Mouse (Mus musculus) hindbrain, embryonic 14.5 days (tissue): ENCODE data around the gene Gemin8. TPM values are rescaled to one million over a fixed set of nuclear protein-coding genes. Genes with fewer than 3 reads are reported as not detected.

Source experiments
- ATAC-seq: fragments of 200-750 bp; cut with Nextera tagmentation; 2 replicates; pipeline ENCODE4 v1.8.0; 2017; ENCODE audit warnings: moderate number of reproducible peaks, mild to moderate bottlenecking, moderate TSS enrichment, moderate library complexity; ENCODE audit not compliant: low FRiP score
- DNase-seq: peaks from one replicate; pipeline ENCODE4 v3.0.0-alpha.2; 2015; ENCODE audit warnings: low spot score
- H3K27ac ChIP-seq: fragments of 300-500 bp; sonication (generic); 2 replicates; pipeline ENCODE4 v1.5.1; 2014; ENCODE audit warnings: mild to moderate bottlenecking, moderate library complexity
- H3K27me3 ChIP-seq: fragments of 300-500 bp; sonication (generic); 2 replicates; pipeline ENCODE4 v1.6.1; 2014; ENCODE audit warnings: mild to moderate bottlenecking, low read length, mixed read lengths; ENCODE audit not compliant: control insufficient read depth, insufficient read depth
- H3K36me3 ChIP-seq: fragments of 300-500 bp; sonication (generic); replicated peaks from 2 replicates; pipeline ENCODE4 v1.6.1; 2014; ENCODE audit not compliant: control insufficient read depth, insufficient read depth
- H3K4me1 ChIP-seq: fragments of 300-500 bp; sonication (generic); replicated peaks from 2 replicates; pipeline ENCODE4 v1.6.1; 2014; ENCODE audit warnings: antibody characterized with exemption, low read length, mixed read lengths; ENCODE audit not compliant: control insufficient read depth, insufficient read depth
- H3K4me2 ChIP-seq: fragments of 300-500 bp; sonication (generic); replicated peaks from 2 replicates; pipeline ENCODE4 v1.6.1; 2014; ENCODE audit warnings: mild to moderate bottlenecking, moderate library complexity
- H3K4me3 ChIP-seq: fragments of 300-500 bp; sonication (generic); replicated peaks from 2 replicates; pipeline ENCODE4 v1.5.1; 2014; ENCODE audit warnings: mild to moderate bottlenecking, low read length
- H3K9ac ChIP-seq: fragments of 300-500 bp; sonication (generic); 2 replicates; pipeline ENCODE4 v1.6.1; 2014
- H3K9me3 ChIP-seq: fragments of 300-500 bp; sonication (generic); 2 replicates; pipeline ENCODE4 v1.6.1; 2016; ENCODE audit warnings: low read length; ENCODE audit not compliant: control insufficient read depth
- WGBS: fragments of 180-500 bp; shearing (Covaris S2); extraction: QIAGEN DNeasy Blood & Tissue Kit; methylation state at CpG from one replicate; pipeline ENCODE4 v1.1.7; 2014; 5-methylcytosine and 5-hydroxymethylcytosine counted together
- polyA plus RNA-seq: library from polyadenylated mRNA; unstranded; fragments of >200 nt; fragmentation: Nextera tagmentation; extraction: Ambion mirVana; gene quantifications from 2 replicates; pipeline ENCODE4 v1.2.1, GENCODE M21; 2014

The Gemin8 gene
- polyA plus RNA-seq, 1 experiment from 2014 or later: 10.5 TPM

- H3K27me3 ChIP-seq: peaks cover 11% of the 10 kb centered on the region; the same call in 1 of the 2 replicates
- H3K36me3 ChIP-seq: no peaks in the 10 kb centered on the region
- no peak overlapping the region for H3K27ac ChIP-seq
- no peak overlapping the region for H3K4me3 ChIP-seq
- 59% methylated on average over 6 of the region's 6 CpGs for WGBS
- no peaks in the 10 kb centered on the region for H3K9me3 ChIP-seq
- no peaks in the 10 kb centered on the region for H3K4me1 ChIP-seq
- no peak overlapping the region for H3K9ac ChIP-seq
- H3K4me2 ChIP-seq: no peak overlapping the region
- no peak for DNase-seq
- no peak for ATAC-seq
These were observed 46.0 kb downstream of the Gemin8 start for GRCm38 (mm10) chrX:166216248-166216647.

DNA sequence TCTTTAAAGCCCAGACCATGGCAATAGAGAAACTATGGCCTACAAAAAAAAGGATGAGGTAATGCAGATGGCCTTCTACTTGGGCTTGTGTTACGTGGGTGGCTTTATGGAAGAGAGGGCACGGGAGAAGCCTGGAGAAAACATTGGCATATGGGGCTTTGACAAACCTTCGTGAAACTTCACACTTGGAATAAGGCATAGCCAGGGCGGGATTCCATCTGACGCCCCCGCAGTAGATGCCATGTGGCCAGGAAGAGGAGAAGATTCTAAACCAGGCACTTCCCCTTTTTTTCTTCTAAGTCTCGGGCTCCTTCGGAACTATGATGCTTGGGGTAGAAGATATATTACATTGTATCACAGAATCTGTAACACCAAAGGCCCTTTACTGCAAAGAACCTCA, 46.5 kb downstream of the Gemin8 start:
- H3K9ac ChIP-seq: no peak overlapping the region
- H3K4me3 ChIP-seq: no peak overlapping the region
- H3K4me2 ChIP-seq: no peak overlapping the region
- DNase-seq (no peak), ATAC-seq (no peak)
- 90% methylated on average over 8 of the region's 8 CpGs for WGBS
- peaks cover 11% of the 10 kb centered on the region; the same call in 1 of the 2 replicates for H3K27me3 ChIP-seq
- H3K4me1 ChIP-seq: no peaks in the 10 kb centered on the region
- H3K27ac ChIP-seq: no peak overlapping the region
- no peaks in the 10 kb centered on the region for H3K36me3 ChIP-seq
- H3K9me3 ChIP-seq: no peaks in the 10 kb centered on the region

DNA sequence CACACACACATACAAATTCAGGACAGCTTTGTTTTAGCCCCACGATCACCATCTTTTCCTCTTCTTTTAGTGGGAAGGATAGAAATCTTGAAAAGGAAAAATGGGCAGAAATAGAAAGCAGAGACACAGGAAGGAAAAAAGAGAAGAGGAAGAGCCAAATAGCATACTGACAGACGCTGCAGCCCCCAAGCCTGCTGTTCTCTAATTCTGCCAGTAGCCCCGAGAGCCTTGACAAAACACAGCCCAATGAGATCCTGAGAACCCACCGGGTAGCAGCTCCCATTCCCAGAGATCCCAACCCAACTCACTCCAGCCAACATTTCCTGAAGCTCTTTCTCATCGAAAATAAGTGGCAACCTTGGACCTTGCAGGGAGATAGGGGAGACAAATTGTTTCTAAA, 49.1 kb downstream of the Gemin8 start:
- DNase-seq (no peak), ATAC-seq (no peak)
- no peak overlapping the region for H3K27ac ChIP-seq
- H3K4me3 ChIP-seq: no peak overlapping the region
- peaks cover 11% of the 10 kb centered on the region; the same call in 1 of the 2 replicates for H3K27me3 ChIP-seq
- H3K36me3 ChIP-seq: no peaks in the 10 kb centered on the region
- WGBS: 72% methylated on average over 5 of the region's 5 CpGs
- H3K9ac ChIP-seq: no peak overlapping the region
- no peak overlapping the region for H3K4me2 ChIP-seq
- H3K4me1 ChIP-seq: no peaks in the 10 kb centered on the region
- H3K9me3 ChIP-seq: no peaks in the 10 kb centered on the region

GRCm38 (mm10) chrX:166226856-166227255, 56.6 kb downstream of the Gemin8 start:
- Histone ChIP-seq H3K27me3 (0 out of 2 replicates have a peak, but pooled peaks cover 6% of the 10 kb centered on the region), H3K27ac (no peak overlapping the region), H3K4me1 (no peaks in the 10 kb centered on the region), H3K36me3 (no peaks in the 10 kb centered on the region), H3K9ac (no peak overlapping the region), H3K4me3 (no peak overlapping the region), H3K9me3 (no peaks in the 10 kb centered on the region), H3K4me2 (no peak overlapping the region)
- WGBS: 70% methylated on average over 5 of the region's 5 CpGs
- no peak for DNase-seq
- no peak for ATAC-seq

GRCm38 (mm10) chrX:166229750-166230149, 59.5 kb downstream of the Gemin8 start:
- H3K9me3 ChIP-seq: no peaks in the 10 kb centered on the region
- 0 out of 2 replicates have a peak, but pooled peaks cover 6% of the 10 kb centered on the region for H3K27me3 ChIP-seq
- WGBS: 78% methylated on average over 3 of the region's 3 CpGs
- H3K27ac ChIP-seq: no peak overlapping the region
- no peak overlapping the region for H3K4me3 ChIP-seq
- no peaks in the 10 kb centered on the region for H3K4me1 ChIP-seq
- no peak overlapping the region for H3K9ac ChIP-seq
- no peaks in the 10 kb centered on the region for H3K36me3 ChIP-seq
- no peak for ATAC-seq
- no peak for DNase-seq
- no peak overlapping the region for H3K4me2 ChIP-seq

DNA sequence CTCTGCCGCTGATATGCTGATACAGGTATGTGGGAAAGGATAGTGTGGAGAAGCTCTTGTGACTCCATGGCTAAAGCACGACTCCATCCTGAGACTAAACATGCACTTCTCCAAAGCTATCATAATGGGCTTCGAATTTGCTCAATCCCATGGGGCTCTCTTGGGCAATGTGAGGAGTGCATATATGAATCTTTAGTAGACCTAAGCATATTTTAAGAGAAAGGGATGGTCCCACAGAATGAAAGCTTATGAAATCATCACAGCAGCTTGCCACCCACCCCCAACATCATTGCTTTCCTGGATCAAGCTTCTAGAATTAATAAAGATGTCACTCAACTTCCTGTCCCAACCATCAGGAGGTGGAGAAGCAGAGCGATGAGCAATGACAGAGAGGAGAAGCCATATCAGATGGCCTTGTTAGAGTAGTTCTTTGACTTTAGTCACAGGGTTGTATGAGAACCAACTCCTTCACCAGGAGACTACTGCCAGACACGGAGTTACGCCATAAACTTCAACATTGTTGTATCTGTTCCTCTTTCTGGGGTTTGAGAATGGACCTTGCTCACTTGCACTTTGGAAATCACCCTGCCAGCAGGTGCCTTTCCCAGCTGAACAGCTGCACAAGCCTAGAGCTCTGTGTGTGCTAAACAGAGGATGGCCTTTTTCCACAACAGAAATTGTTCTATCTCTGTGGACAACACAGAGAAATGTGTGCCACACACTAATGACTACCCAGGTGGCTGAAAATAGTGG, 60.4 kb downstream of the Gemin8 start:
- no peaks in the 10 kb centered on the region for H3K36me3 ChIP-seq
- no peak overlapping the region for H3K27ac ChIP-seq
- no peaks in the 10 kb centered on the region for H3K9me3 ChIP-seq
- no peaks in the 10 kb centered on the region for H3K4me1 ChIP-seq
- H3K4me2 ChIP-seq: no peak overlapping the region
- H3K4me3 ChIP-seq: no peak overlapping the region
- WGBS: 89% methylated on average over 6 of the region's 6 CpGs
- ATAC-seq: no peak
- no peak overlapping the region for H3K9ac ChIP-seq
- 0 out of 2 replicates have a peak, but pooled peaks cover 6% of the 10 kb centered on the region for H3K27me3 ChIP-seq
- no peak for DNase-seq

DNA sequence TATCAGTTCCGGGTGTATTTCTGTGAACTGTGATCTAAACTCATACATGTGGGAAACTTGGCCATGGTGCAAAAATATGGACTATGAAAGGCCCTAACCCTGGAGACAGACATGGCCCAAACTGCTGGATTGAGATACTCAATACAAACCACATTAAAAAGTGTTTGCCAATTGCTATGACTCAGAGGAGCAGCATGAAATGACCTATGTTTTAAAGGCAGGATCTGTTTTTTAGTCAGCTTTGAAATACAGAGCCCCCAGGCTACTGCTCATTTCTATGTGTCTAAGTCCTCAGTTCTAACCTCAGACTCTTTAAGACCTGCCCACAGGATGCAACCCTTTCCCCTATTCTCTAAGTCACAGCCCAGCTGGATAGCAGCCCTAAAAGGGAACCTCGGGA, 65.9 kb downstream of the Gemin8 start:
- H3K4me2 ChIP-seq: no peak overlapping the region
- WGBS: 52% methylated on average over 2 of the region's 2 CpGs
- ATAC-seq (no peak), DNase-seq (no peak)
- H3K27me3 ChIP-seq: peaks cover 8% of the 10 kb centered on the region; the same call in 1 of the 2 replicates
- H3K4me1 ChIP-seq: no peaks in the 10 kb centered on the region
- H3K4me3 ChIP-seq: no peak overlapping the region
- H3K36me3 ChIP-seq: no peaks in the 10 kb centered on the region
- no peak overlapping the region for H3K27ac ChIP-seq
- no peak overlapping the region for H3K9ac ChIP-seq
- no peaks in the 10 kb centered on the region for H3K9me3 ChIP-seq

- WGBS: 19% methylated on average over 59 of the region's 63 CpGs
- peaks cover 8% of the 10 kb centered on the region; the same call in 1 of the 2 replicates for H3K27me3 ChIP-seq
- no peaks in the 10 kb centered on the region for H3K36me3 ChIP-seq
- H3K4me1 ChIP-seq: no peaks in the 10 kb centered on the region
- H3K9ac ChIP-seq: peak within 1 kb of the TSS; percentile 68
- H3K9me3 ChIP-seq: no peaks in the 10 kb centered on the region
- DNase-seq: peak; percentile 32
- peak; percentile 91 for ATAC-seq
- H3K4me3 ChIP-seq: peak within 1 kb of the TSS; percentile 56
- H3K4me2 ChIP-seq: peak within 1 kb of the TSS; percentile 70
- peak within 1 kb of the TSS; percentile 44; the same call in 1 of the 2 replicates for H3K27ac ChIP-seq
These were observed 68.7 kb downstream of the Gemin8 start, which contains the start of gene Gpm6b for GRCm38 (mm10) chrX:166238831-166239460. Gene Gpm6b (plus strand): TSS chrX:166238911.

- ATAC-seq (no peak), DNase-seq (no peak)
- peak overlapping the region; percentile 70 for H3K4me2 ChIP-seq
- H3K27ac ChIP-seq: peak overlapping the region; percentile 44; the same call in 1 of the 2 replicates
- no peaks in the 10 kb centered on the region for H3K36me3 ChIP-seq
- peak overlapping the region; percentile 68 for H3K9ac ChIP-seq
- no peaks in the 10 kb centered on the region for H3K4me1 ChIP-seq
- H3K27me3 ChIP-seq: peaks cover 8% of the 10 kb centered on the region; the same call in 1 of the 2 replicates
- H3K4me3 ChIP-seq: peak overlapping the region; percentile 56
- 25% methylated on average over 13 of the region's 13 CpGs for WGBS
- H3K9me3 ChIP-seq: no peaks in the 10 kb centered on the region
These were observed 69.3 kb downstream of the Gemin8 start for GRCm38 (mm10) chrX:166239520-166239919.
